Mouse (Mus musculus) kidney, embryonic 14.5 days (tissue): ENCODE data around the gene Sez6. TPM values are rescaled to one million over a fixed set of nuclear protein-coding genes. Genes with fewer than 3 reads are reported as not detected.

Source experiments
- ATAC-seq: fragments of 200-750 bp; cut with Nextera tagmentation; 2 replicates; pipeline ENCODE4 v1.8.0; 2017; ENCODE audit warnings: moderate number of reproducible peaks, mild to moderate bottlenecking, moderate TSS enrichment, moderate library complexity; ENCODE audit not compliant: low FRiP score, low TSS enrichment
- H3K27ac ChIP-seq: fragments of 300-500 bp; sonication (generic); 2 replicates; pipeline ENCODE4 v1.5.1; 2014; ENCODE audit warnings: low read depth, mild to moderate bottlenecking, low read length, moderate library complexity, mixed read lengths
- H3K27me3 ChIP-seq: fragments of 300-500 bp; sonication (generic); 2 replicates; pipeline ENCODE4 v1.6.1; 2014; ENCODE audit warnings: mild to moderate bottlenecking, low read length; ENCODE audit not compliant: control insufficient read depth, insufficient read depth
- H3K36me3 ChIP-seq: fragments of 300-500 bp; sonication (generic); 2 replicates; pipeline ENCODE4 v1.6.1; 2014; ENCODE audit warnings: low read length, mixed read lengths; ENCODE audit not compliant: control insufficient read depth, insufficient read depth
- H3K4me1 ChIP-seq: fragments of 300-500 bp; sonication (generic); 2 replicates; pipeline ENCODE4 v1.6.1; 2014; ENCODE audit warnings: low read length, mixed read lengths; ENCODE audit not compliant: control insufficient read depth, insufficient read depth
- H3K4me2 ChIP-seq: fragments of 300-500 bp; sonication (generic); replicated peaks from 2 replicates; pipeline ENCODE4 v1.6.1; 2014; ENCODE audit warnings: low read depth, mild to moderate bottlenecking, low read length
- H3K4me3 ChIP-seq: fragments of 300-500 bp; sonication (generic); 2 replicates; pipeline ENCODE4 v1.5.1; 2014; ENCODE audit warnings: mild to moderate bottlenecking, low read length
- H3K9ac ChIP-seq: fragments of 300-500 bp; sonication (generic); 2 replicates; pipeline ENCODE4 v1.6.1; 2014; ENCODE audit warnings: low read depth, mild to moderate bottlenecking, low read length, moderate library complexity
- H3K9me3 ChIP-seq: fragments of 300-500 bp; sonication (generic); 2 replicates; pipeline ENCODE4 v1.6.1; 2016; ENCODE audit warnings: low read length; ENCODE audit not compliant: control insufficient read depth
- WGBS: fragments of 180-500 bp; shearing (Covaris S2); extraction: QIAGEN DNeasy Blood & Tissue Kit; methylation state at CpG from one replicate; pipeline ENCODE4 v1.1.7; 2014; 5-methylcytosine and 5-hydroxymethylcytosine counted together
- polyA plus RNA-seq: library from polyadenylated mRNA; unstranded; fragments of >200 nt; fragmentation: Nextera tagmentation; extraction: Ambion mirVana; gene quantifications from 2 replicates; pipeline ENCODE4 v1.2.1, GENCODE M21; 2014

Gene Sez6
- polyA plus RNA-seq, 1 experiment from 2014 or later: not detected

GRCm38 (mm10) chr11:77964415-77965095 lies 34.0 kb downstream of the Sez6 start:
- H3K27me3 ChIP-seq: peaks cover 25% of the 10 kb centered on the region
- H3K4me1 ChIP-seq: 0 out of 2 replicates have a peak, but pooled peaks cover 5% of the 10 kb centered on the region
- WGBS: 25% methylated on average over 19 of the region's 19 CpGs
- no peaks in the 10 kb centered on the region for H3K9me3 ChIP-seq
- H3K4me3 ChIP-seq: no peak overlapping the region
- no peak overlapping the region for H3K27ac ChIP-seq
- no peaks in the 10 kb centered on the region for H3K36me3 ChIP-seq
- no peak overlapping the region for H3K4me2 ChIP-seq
- H3K9ac ChIP-seq: no peak overlapping the region
- ATAC-seq: no peak

GRCm38 (mm10) chr11:77965101-77966036 lies 34.8 kb downstream of the Sez6 start:
- H3K4me1 ChIP-seq: 0 out of 2 replicates have a peak, but pooled peaks cover 5% of the 10 kb centered on the region
- no peak for ATAC-seq
- 15% methylated on average over 17 of the region's 17 CpGs for WGBS
- H3K36me3 ChIP-seq: no peaks in the 10 kb centered on the region
- no peaks in the 10 kb centered on the region for H3K9me3 ChIP-seq
- no peak overlapping the region for H3K4me3 ChIP-seq
- H3K27me3 ChIP-seq: peaks cover 22% of the 10 kb centered on the region
- no peak overlapping the region for H3K4me2 ChIP-seq
- H3K9ac ChIP-seq: no peak overlapping the region
- H3K27ac ChIP-seq: no peak overlapping the region

- H3K4me3 ChIP-seq: no peak overlapping the region
- no peak overlapping the region for H3K4me2 ChIP-seq
- H3K27me3 ChIP-seq: peaks cover 18% of the 10 kb centered on the region
- H3K27ac ChIP-seq: no peak overlapping the region
- ATAC-seq: no peak
- WGBS: 58% methylated on average over 5 of the region's 5 CpGs
- H3K4me1 ChIP-seq: 0 out of 2 replicates have a peak, but pooled peaks cover 5% of the 10 kb centered on the region
- no peaks in the 10 kb centered on the region for H3K36me3 ChIP-seq
- no peak overlapping the region for H3K9ac ChIP-seq
- H3K9me3 ChIP-seq: no peaks in the 10 kb centered on the region
Observed at GRCm38 (mm10) chr11:77966037-77966391, 35.4 kb downstream of the Sez6 start.

- no peak overlapping the region for H3K27ac ChIP-seq
- H3K36me3 ChIP-seq: no peaks in the 10 kb centered on the region
- 0% methylated on average over 4 of the region's 4 CpGs for WGBS
- H3K4me3 ChIP-seq: no peak overlapping the region
- H3K9me3 ChIP-seq: no peaks in the 10 kb centered on the region
- no peak overlapping the region for H3K9ac ChIP-seq
- H3K4me1 ChIP-seq: 0 out of 2 replicates have a peak, but pooled peaks cover 5% of the 10 kb centered on the region
- H3K4me2 ChIP-seq: no peak overlapping the region
- ATAC-seq: no peak
- peaks cover 15% of the 10 kb centered on the region for H3K27me3 ChIP-seq
Observed at GRCm38 (mm10) chr11:77967114-77967513, 36.5 kb downstream of the Sez6 start.

GRCm38 (mm10) chr11:77968786-77969185 lies 38.2 kb downstream of the Sez6 start:
- H3K9me3 ChIP-seq: no peaks in the 10 kb centered on the region
- 63% methylated on average over 4 of the region's 4 CpGs for WGBS
- H3K4me2 ChIP-seq: no peak overlapping the region

GRCm38 (mm10) chr11:77970718-77971117 lies 40.1 kb downstream of the Sez6 start:
- WGBS: 78% methylated on average over 6 of the region's 6 CpGs
- peaks cover 8% of the 10 kb centered on the region for H3K27me3 ChIP-seq

More at GRCm38 (mm10) chr11:77968786-77969185, 38.2 kb downstream of the Sez6 start:
- no peak overlapping the region for H3K27ac ChIP-seq
- H3K9ac ChIP-seq: no peak overlapping the region
- H3K27me3 ChIP-seq: peaks cover 16% of the 10 kb centered on the region
- no peak overlapping the region for H3K4me3 ChIP-seq
- H3K36me3 ChIP-seq: no peaks in the 10 kb centered on the region
- ATAC-seq: no peak
- 0 out of 2 replicates have a peak, but pooled peaks cover 5% of the 10 kb centered on the region for H3K4me1 ChIP-seq

GRCm38 (mm10) chr11:77973520-77973919 lies 42.9 kb downstream of the Sez6 start:
- H3K4me2 ChIP-seq: no peak overlapping the region
- H3K36me3 ChIP-seq: no peaks in the 10 kb centered on the region
- no peak overlapping the region for H3K4me3 ChIP-seq
- no peak overlapping the region for H3K27ac ChIP-seq
- no peaks in the 10 kb centered on the region for H3K4me1 ChIP-seq
- ATAC-seq: no peak
- 86% methylated on average over 7 of the region's 7 CpGs for WGBS
- no peak overlapping the region for H3K9ac ChIP-seq
- H3K9me3 ChIP-seq: no peaks in the 10 kb centered on the region
- H3K27me3 ChIP-seq: peaks cover 13% of the 10 kb centered on the region; the same call in 1 of the 2 replicates

More at GRCm38 (mm10) chr11:77970718-77971117, 40.1 kb downstream of the Sez6 start:
- Histone ChIP-seq H3K27ac (no peak overlapping the region), H3K36me3 (no peaks in the 10 kb centered on the region), H3K4me3 (no peak overlapping the region), H3K9me3 (no peaks in the 10 kb centered on the region), H3K9ac (no peak overlapping the region), H3K4me1 (no peaks in the 10 kb centered on the region), H3K4me2 (no peak overlapping the region)
- ATAC-seq: no peak

GRCm38 (mm10) chr11:77974325-77974724 lies 43.7 kb downstream of the Sez6 start:
- Histone ChIP-seq H3K9ac (no peak overlapping the region), H3K4me3 (no peak overlapping the region), H3K4me1 (no peaks in the 10 kb centered on the region), H3K27ac (no peak overlapping the region), H3K36me3 (no peaks in the 10 kb centered on the region), H3K4me2 (no peak overlapping the region), H3K27me3 (peaks cover 16% of the 10 kb centered on the region; the same call in 1 of the 2 replicates), H3K9me3 (no peaks in the 10 kb centered on the region)
- 46% methylated on average over 15 of the region's 15 CpGs for WGBS
- ATAC-seq: no peak

- H3K27ac ChIP-seq: no peak overlapping the region
- peaks cover 16% of the 10 kb centered on the region; the same call in 1 of the 2 replicates for H3K27me3 ChIP-seq
- H3K9me3 ChIP-seq: no peaks in the 10 kb centered on the region
- WGBS: 36% methylated on average over 4 of the region's 4 CpGs
- H3K9ac ChIP-seq: no peak overlapping the region
- H3K36me3 ChIP-seq: no peaks in the 10 kb centered on the region
- H3K4me3 ChIP-seq: no peak overlapping the region
- ATAC-seq: no peak
- no peaks in the 10 kb centered on the region for H3K4me1 ChIP-seq
- H3K4me2 ChIP-seq: no peak overlapping the region
Observed at GRCm38 (mm10) chr11:77975873-77976272, 45.3 kb downstream of the Sez6 start.
